Mouse (Mus musculus) heart, adult 2 months (tissue): Measurements from ENCODE around the gene Rimkla. TPM values are rescaled to one million over a fixed set of nuclear protein-coding genes. Genes with fewer than 3 reads are reported as not detected.

Experiments
- DNase-seq, 2 experiments: peaks; one replicate each; pipeline ENCODE4 v3.0.0; 2021
- H3K27ac ChIP-seq: fragments of 200-600 bp; 2 replicates; pipeline ENCODE4 v1.8.1; 2022
- H3K27me3 ChIP-seq: fragments of 200-500 bp; 2 replicates; pipeline ENCODE4 v1.6.1; 2012; ENCODE audit warnings: mild to moderate bottlenecking, low read length, inconsistent platforms, mixed read lengths; ENCODE audit not compliant: control insufficient read depth, insufficient read depth
- H3K36me3 ChIP-seq: fragments of 200-500 bp; 2 replicates; pipeline ENCODE4 v1.6.1; 2012; ENCODE audit warnings: low read length, inconsistent platforms; ENCODE audit not compliant: control insufficient read depth, insufficient read depth
- H3K4me1 ChIP-seq: fragments of 200-500 bp; 2 replicates; pipeline ENCODE4 v1.6.1; 2011; ENCODE audit warnings: low read length; ENCODE audit not compliant: control insufficient read depth, insufficient read depth
- H3K4me3 ChIP-seq: fragments of 200-600 bp; 2 replicates; pipeline ENCODE4 v1.8.1; 2022
- H3K79me2 ChIP-seq: fragments of 200-500 bp; replicated peaks from 2 replicates; pipeline ENCODE4 v1.6.1; 2012; ENCODE audit warnings: mild to moderate bottlenecking, inconsistent platforms, low read length, moderate library complexity, mixed read lengths; ENCODE audit not compliant: control insufficient read depth, insufficient read depth
- H3K9ac ChIP-seq: fragments of 200-500 bp; 2 replicates; pipeline ENCODE4 v1.6.1; 2012; ENCODE audit warnings: low read depth, mild to moderate bottlenecking, control low read depth, inconsistent platforms, low read length, mixed read lengths
- CTCF ChIP-seq: fragments of 200-600 bp; IDR thresholded peaks from 2 replicates; pipeline ENCODE4 v1.8.1; 2022; ENCODE audit warnings: antibody characterized with exemption, mild to moderate bottlenecking, moderate library complexity
- EP300 ChIP-seq: fragments of 200-500 bp; IDR thresholded peaks from 2 replicates; pipeline ENCODE4 v1.6.1; 2011; ENCODE audit warnings: low read depth, low read length, control low read depth; ENCODE audit not compliant: insufficient read depth
- POLR2A ChIP-seq: fragments of 200-500 bp; IDR thresholded peaks from 2 replicates; pipeline ENCODE4 v1.6.1; 2011; ENCODE audit warnings: mild to moderate bottlenecking, low read depth, low read length, control low read depth; ENCODE audit not compliant: insufficient read depth
- WGBS: fragments of 180-500 bp; shearing (Covaris S2); methylation state at CpG from one replicate; pipeline ENCODE4 v1.1.7; 2018; 5-methylcytosine and 5-hydroxymethylcytosine counted together
- intact Hi-C: fragments of 180-260 bp; cut with DNase I; formaldehyde crosslinking; loops from one replicate; pipeline ENCODE4 v1.15.1; 2025
- polyA plus RNA-seq: library from polyadenylated mRNA; depleted of rRNA; stranded (reverse); fragments of >200 nt; gene quantifications from 2 replicates; pipeline ENCODE4 v1.2.3, GENCODE M21; 2012
- total RNA-seq, 2 experiments: library from RNA; stranded (reverse); gene quantifications; 2 replicates each; pipeline ENCODE4 v1.2.3; 2021

The Rimkla gene
- total and polyA plus RNA-seq, 3 experiments, result 0.66 to 1.1 (median 0.70) TPM

DNA sequence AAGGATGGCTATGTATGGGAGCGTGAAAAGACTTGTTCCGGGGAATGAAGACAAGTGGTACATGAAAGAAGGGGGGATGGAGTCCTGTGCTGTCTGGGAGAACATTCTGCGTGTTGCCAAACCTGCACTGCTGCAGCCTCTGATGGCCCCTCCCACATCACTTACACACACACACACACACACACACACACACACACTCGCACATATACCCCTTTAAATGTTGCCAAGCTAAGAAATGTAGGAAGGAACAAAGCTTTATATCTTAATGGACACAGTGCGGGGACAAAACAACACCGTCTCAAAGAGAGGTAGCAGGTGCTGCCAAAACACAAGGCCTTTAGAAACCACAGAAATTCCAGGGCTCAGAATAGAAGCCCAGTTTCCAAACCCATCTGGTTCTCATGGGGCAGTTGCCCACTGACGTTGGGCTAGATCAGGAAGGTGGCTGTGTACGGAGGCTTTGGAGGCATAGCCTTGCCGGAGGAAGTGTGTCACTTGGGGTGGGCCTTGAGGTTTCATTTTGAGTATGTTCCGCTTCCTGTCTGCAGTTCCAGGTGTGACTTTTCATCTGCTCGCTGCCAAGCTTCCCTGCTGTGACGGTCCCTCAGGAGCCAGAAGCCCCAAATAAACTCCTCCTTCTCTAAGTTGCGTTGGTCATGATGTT is 28.5 kb downstream of the Rimkla start:
- Histone ChIP-seq H3K9ac (no peak overlapping the region), H3K27ac (no peak overlapping the region), H3K4me3 (no peak overlapping the region), H3K4me1 (peaks cover 4% of the 10 kb centered on the region), H3K36me3 (no peaks in the 10 kb centered on the region), H3K79me2 (no peaks in the 10 kb centered on the region), H3K27me3 (no peaks in the 10 kb centered on the region)
- 58% methylated on average over 13 of the region's 13 CpGs for WGBS
- DNase-seq, result peak in 1 of 2 experiments; percentile 10
- intact Hi-C loops, result loop anchor here (1.0 to 2.0 kb wide), 2 partner anchors 35 to 75 kb away; partner anchors contain the start of gene Frg2f1
- TF ChIP-seq EP300 (no peak), CTCF (no peak), POLR2A (no peak)

DNA sequence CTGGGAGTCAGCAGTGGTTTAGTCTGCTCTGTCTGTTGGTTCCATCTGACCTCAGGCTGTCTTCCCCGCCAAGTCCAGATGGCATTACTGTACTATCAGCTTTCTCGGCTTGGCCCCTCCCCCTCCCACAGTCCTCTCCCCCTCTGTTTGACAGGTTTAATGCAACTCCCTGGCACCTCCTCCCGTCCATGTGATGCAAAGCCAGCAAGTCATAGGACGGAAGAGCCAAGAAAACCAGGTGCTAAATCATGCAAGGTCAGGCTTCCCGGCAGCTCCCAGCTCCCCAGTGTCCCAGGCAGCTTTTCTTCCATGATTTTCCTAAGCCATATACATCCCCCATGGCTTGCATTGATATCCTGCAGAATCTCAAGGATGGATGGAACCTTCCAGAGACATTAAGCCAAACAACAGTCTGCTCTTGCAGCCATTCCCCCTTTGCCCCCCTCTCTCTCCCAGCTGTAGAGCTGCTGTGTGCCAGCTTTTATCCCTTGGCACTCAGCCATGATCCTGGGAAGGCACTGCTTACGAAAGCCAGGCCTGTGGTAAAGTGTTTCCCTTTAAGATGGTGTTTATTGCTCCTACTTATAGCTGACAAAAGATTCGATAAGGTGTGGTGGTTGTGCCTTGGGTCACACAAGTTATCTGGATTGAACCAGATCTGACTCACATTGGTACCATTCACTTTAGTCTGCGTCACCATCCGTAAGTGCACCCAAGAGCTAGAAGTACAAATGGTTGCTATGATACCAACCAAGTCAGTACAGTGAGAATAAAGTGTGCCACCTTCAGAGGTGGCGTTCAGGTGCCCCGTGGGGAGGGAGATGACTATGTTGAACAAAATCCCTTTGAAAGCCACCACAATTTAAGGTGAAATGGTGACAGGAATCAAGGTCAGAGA is 29.3 kb downstream of the Rimkla start:
- no peak overlapping the region for H3K4me3 ChIP-seq
- H3K27me3 ChIP-seq, result no peaks in the 10 kb centered on the region
- no peaks in the 10 kb centered on the region for H3K36me3 ChIP-seq
- no peaks in the 10 kb centered on the region for H3K79me2 ChIP-seq
- peak overlapping the region; percentile 28 for H3K27ac ChIP-seq
- H3K4me1 ChIP-seq, result peaks cover 4% of the 10 kb centered on the region
- no peak overlapping the region for H3K9ac ChIP-seq
- DNase-seq, result peak; percentile 51 to 65
- TF ChIP-seq POLR2A, result no peak
- TF ChIP-seq CTCF, result peak; percentile 13; the same call in 1 of the 2 replicates
- TF ChIP-seq EP300, result 0 out of 2 replicates have a peak, but pooled peaks have one; percentile 13
- intact Hi-C loops, result loop anchor here (1.0 to 2.0 kb wide), 2 partner anchors 34 to 76 kb away; partner anchors contain the start of gene Frg2f1
- 36% methylated on average over 11 of the region's 11 CpGs for WGBS

- Histone ChIP-seq H3K4me3 (no peak overlapping the region), H3K36me3 (no peaks in the 10 kb centered on the region), H3K27me3 (no peaks in the 10 kb centered on the region), H3K9ac (no peak overlapping the region), H3K27ac (no peak overlapping the region; the same call in 1 of the 2 replicates), H3K4me1 (peaks cover 4% of the 10 kb centered on the region), H3K79me2 (no peaks in the 10 kb centered on the region)
- intact Hi-C loops, result loop anchor here (2.0 kb wide), 1 partner anchor 34 kb away; no protein-coding TSS in a partner anchor
- TF ChIP-seq POLR2A (no peak), CTCF (no peak), EP300 (no peak)
- WGBS, result 75% methylated on average over 3 of the region's 3 CpGs
- DNase-seq, result no peak
Measured at GRCm38 (mm10) chr4:119462457-119462856, 30.0 kb downstream of the Rimkla start.

- H3K27me3 ChIP-seq, result no peaks in the 10 kb centered on the region
- no peak for TF ChIP-seq EP300
- no peak for TF ChIP-seq CTCF
- TF ChIP-seq POLR2A, result no peak
- no peaks in the 10 kb centered on the region for H3K79me2 ChIP-seq
- 22% methylated on average over 8 of the region's 8 CpGs for WGBS
- intact Hi-C loops, result no loop called here
- H3K4me1 ChIP-seq, result peaks cover 4% of the 10 kb centered on the region
- DNase-seq, result peak; percentile 65 to 76
- no peak overlapping the region for H3K4me3 ChIP-seq
- peak overlapping the region; percentile 36; the same call in 1 of the 2 replicates for H3K27ac ChIP-seq
- no peaks in the 10 kb centered on the region for H3K36me3 ChIP-seq
- H3K9ac ChIP-seq, result no peak overlapping the region
Measured at GRCm38 (mm10) chr4:119460728-119461141, 31.7 kb downstream of the Rimkla start.

GRCm38 (mm10) chr4:119460296-119460695 is 32.1 kb downstream of the Rimkla start:
- H3K4me1 ChIP-seq, result peaks cover 4% of the 10 kb centered on the region
- no peak overlapping the region for H3K9ac ChIP-seq
- no peaks in the 10 kb centered on the region for H3K36me3 ChIP-seq
- H3K4me3 ChIP-seq, result no peak overlapping the region
- H3K27me3 ChIP-seq, result no peaks in the 10 kb centered on the region
- no peaks in the 10 kb centered on the region for H3K79me2 ChIP-seq
- H3K27ac ChIP-seq, result peak overlapping the region; percentile 36; the same call in 1 of the 2 replicates
- TF ChIP-seq POLR2A, result no peak
- TF ChIP-seq CTCF, result peak; percentile 58
- TF ChIP-seq EP300, result no peak
- intact Hi-C loops, result no loop called here
- 47% methylated on average over 5 of the region's 5 CpGs for WGBS
- no peak for DNase-seq

GRCm38 (mm10) chr4:119453533-119453932 is 38.9 kb downstream of the Rimkla start:
- Histone ChIP-seq H3K4me3 (no peak overlapping the region), H3K79me2 (no peaks in the 10 kb centered on the region), H3K36me3 (no peaks in the 10 kb centered on the region), H3K9ac (no peak overlapping the region), H3K27me3 (no peaks in the 10 kb centered on the region), H3K27ac (no peak overlapping the region), H3K4me1 (no peaks in the 10 kb centered on the region)
- TF ChIP-seq CTCF, result no peak
- no peak for TF ChIP-seq POLR2A
- no peak for TF ChIP-seq EP300
- WGBS, result 27% methylated on average over 6 of the region's 6 CpGs
- intact Hi-C loops, result no loop called here
- DNase-seq, result no peak
